Mouse (Mus musculus) heart, adult 2 months (tissue): Measurements from ENCODE around the gene Dnajc3.

Experiments
- CTCF ChIP-seq: fragments of 200-600 bp; IDR thresholded peaks from 2 replicates; pipeline ENCODE4 v1.8.1; 2022; ENCODE audit warnings: antibody characterized with exemption, mild to moderate bottlenecking, moderate library complexity
- EP300 ChIP-seq: fragments of 200-500 bp; IDR thresholded peaks from 2 replicates; pipeline ENCODE4 v1.6.1; 2011; ENCODE audit warnings: low read depth, low read length, control low read depth; ENCODE audit not compliant: insufficient read depth
- POLR2A ChIP-seq: fragments of 200-500 bp; IDR thresholded peaks from 2 replicates; pipeline ENCODE4 v1.6.1; 2011; ENCODE audit warnings: mild to moderate bottlenecking, low read depth, low read length, control low read depth; ENCODE audit not compliant: insufficient read depth

- TF ChIP-seq POLR2A: peak; percentile 73
- TF ChIP-seq EP300: no peak
- TF ChIP-seq CTCF: peak; percentile 20; the same call in 1 of the 2 replicates
Measured at GRCm38 (mm10) chr14:118937533-118938492, at the start of gene Dnajc3.
